26 mouse cellular contexts compared by ENCODE assay signal in genomic region chr9:107899855-107900254, GRCm38 (mm10). TPM values are rescaled to one million over a fixed set of nuclear protein-coding genes. Genes with fewer than 3 reads are reported as not detected.
"Had no signal": no experiment of that assay in that cellular context is flagged by ENCODE, and none has a peak within 500 bp of the region (broad histone marks: within the 10 kb centered on the region; RNA-seq: fewer than 3 reads in every experiment).

No protein-coding gene starts in this region.

- H3K27ac ChIP-seq: midbrain, embryonic 10.5 days; midbrain, embryonic 12.5 days; neural tube, embryonic 13.5 days; neural tube, embryonic 15.5 days had no signal

- H3K9me3 ChIP-seq: midbrain, embryonic 10.5 days; midbrain, embryonic 12.5 days; neural tube, embryonic 13.5 days; neural tube, embryonic 15.5 days had no signal

- H3K4me2 ChIP-seq: midbrain, embryonic 12.5 days; neural tube, embryonic 13.5 days; neural tube, embryonic 15.5 days had no signal

- H3K9ac ChIP-seq: lung, embryonic 14.5 days; neural tube, embryonic 15.5 days had no signal

- DNase-seq: lung, embryonic 14.5 days; lung, postnatal 10 days; lung, postnatal 4 days; midbrain, embryonic 14.5 days; retina, postnatal 1 day; right cerebral cortex, adult 18-20 months; right cerebral cortex, postnatal 25 days; right cerebral cortex, postnatal 4 days; spleen, adult 18-20 months; thymus, adult 18-20 months; thymus, postnatal 14 days; thymus, postnatal 36 days had no signal

- H3K4me3 ChIP-seq: midbrain, embryonic 12.5 days; myocyte; neural tube, embryonic 13.5 days; neural tube, embryonic 15.5 days had no signal

- ATAC-seq: midbrain, embryonic 16.5 days had no signal

RNA-seq across cellular contexts. Expression of gene Mst1r, which starts 6.8 kb away (rescaled TPM):
- total RNA-seq: megakaryocyte-erythroid progenitor cell, adult 5-6 weeks had no signal

RNA-seq across cellular contexts. Expression of gene Actl11, which starts 28.4 kb away (rescaled TPM):
- total RNA-seq: megakaryocyte, adult 5-6 weeks; megakaryocyte-erythroid progenitor cell, adult 5-6 weeks had no signal
- polyA plus RNA-seq: lung, embryonic 14.5 days; lung, embryonic 16.5 days; midbrain, embryonic 10.5 days; midbrain, embryonic 12.5 days; midbrain, embryonic 14.5 days; midbrain, embryonic 16.5 days; myocyte; neural tube, embryonic 11.5 days; neural tube, embryonic 13.5 days; neural tube, embryonic 15.5 days; small intestine, adult 2 months; stomach, embryonic 14.5 days; stomach, embryonic 16.5 days; thymus, postnatal 0 days had no signal
